Comparison of ENCODE assay signal across 15 mouse cellular contexts in the genomic region with DNA sequence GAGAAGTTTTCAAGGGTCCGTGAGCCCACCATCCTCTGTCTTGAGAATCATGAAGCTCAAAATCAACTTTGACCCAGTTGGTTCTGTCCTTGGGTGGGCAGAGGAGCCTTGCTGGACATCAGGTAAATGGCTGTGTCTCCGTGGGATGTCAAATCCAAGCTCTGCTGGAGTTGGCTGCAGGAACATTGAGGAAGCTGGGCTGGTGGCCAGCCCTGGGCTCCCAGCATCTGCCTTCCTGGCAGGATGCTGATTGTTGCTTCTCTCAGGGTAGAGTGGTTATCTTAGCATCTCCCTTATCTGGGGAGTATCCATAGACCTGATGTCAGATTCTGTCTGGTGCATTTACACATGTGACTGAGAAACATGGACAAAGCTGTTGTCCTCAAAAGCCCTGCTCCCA.
DNase-seq lines count a peak whose midpoint lies in the region; ATAC-seq and TF ChIP-seq lines count a peak whose summit lies in the region.
"Had no signal": no experiment of that assay in that cellular context is flagged by ENCODE, and none has a peak within 500 bp of the region (broad histone marks: within the 10 kb centered on the region; RNA-seq: fewer than 3 reads in every experiment).

No protein-coding gene starts in this region.

- no peaks in the 10 kb centered on the region for H3K36me3 ChIP-seq in kidney, adult 2 months (ENCODE audit: control insufficient read depth, insufficient read depth, low read length)
- H3K36me3 ChIP-seq in intestine, embryonic 15.5 days, result no peaks in the 10 kb centered on the region
- H3K36me3 ChIP-seq: lung, embryonic 15.5 days; neural tube, embryonic 12.5 days had no signal

- no peak overlapping the region for H3K9ac ChIP-seq in intestine, embryonic 15.5 days
- H3K9ac ChIP-seq: lung, embryonic 15.5 days; neural tube, embryonic 12.5 days had no signal

- ATAC-seq in intestine, embryonic 15.5 days, result no peak

- H3K4me1 ChIP-seq in kidney, adult 2 months (ENCODE audit: control insufficient read depth, insufficient read depth, low read length), result no peaks in the 10 kb centered on the region
- H3K4me1 ChIP-seq in intestine, embryonic 15.5 days (replicated peaks), result no peaks in the 10 kb centered on the region
- H3K4me1 ChIP-seq: lung, embryonic 15.5 days; neural tube, embryonic 12.5 days had no signal

- TF ChIP-seq POLR2A in kidney, adult 2 months (IDR thresholded peaks at IDR 0.05; ENCODE audit: low read depth, low read length), result no peak

- no peak for TF ChIP-seq CTCF in kidney, adult 2 months (conservative IDR thresholded peaks at IDR 0.05; ENCODE audit: insufficient read depth, insufficient read length, low read depth, low read length)

- H3K9me3 ChIP-seq in intestine, embryonic 15.5 days, result no peaks in the 10 kb centered on the region
- H3K9me3 ChIP-seq: lung, embryonic 15.5 days; neural tube, embryonic 12.5 days had no signal

- H3K4me2 ChIP-seq in intestine, embryonic 15.5 days (replicated peaks), result no peak overlapping the region
- H3K4me2 ChIP-seq: lung, embryonic 15.5 days; neural tube, embryonic 12.5 days had no signal

- H3K4me3 ChIP-seq in kidney, adult 2 months (ENCODE audit: insufficient read depth, low read depth, low read length), result no peak overlapping the region
- no peak overlapping the region for H3K4me3 ChIP-seq in intestine, embryonic 15.5 days (replicated peaks)
- H3K4me3 ChIP-seq: erythroblast, embryonic 14.5 days; lung, embryonic 15.5 days; neural tube, embryonic 12.5 days had no signal

- H3K27ac ChIP-seq in kidney, adult 2 months (ENCODE audit: insufficient read depth, low read depth, low read length), result no peak overlapping the region
- H3K27ac ChIP-seq in intestine, embryonic 15.5 days, result no peak overlapping the region
- H3K27ac ChIP-seq: lung, embryonic 15.5 days; neural tube, embryonic 12.5 days had no signal

- DNase-seq in cerebellum, adult 18-20 months, result peak; percentile 52 to 57
- DNase-seq in cerebellum, postnatal 36 days, result peak; percentile 40 to 63
- peak; percentile 32 to 49 for DNase-seq in layer of hippocampus, postnatal 14 days (ENCODE audit: low spot score in 2 of 2)
- DNase-seq in right cerebral cortex, postnatal 10 days (ENCODE audit: low spot score in 2 of 2), result peak; percentile 68 to 72
- DNase-seq in kidney, adult 2 months, result no peak
- DNase-seq in adrenal gland, adult (ENCODE audit: inconsistent age in 2 of 2, low spot score in 1 of 2), result no peak
- DNase-seq: adrenal gland, postnatal 25 days; gastrocnemius, postnatal 25 days; kidney, adult 8-10 months; thymus, adult 2 months had no signal

- no peaks in the 10 kb centered on the region for H3K27me3 ChIP-seq in kidney, adult 2 months (replicated peaks; ENCODE audit: control insufficient read depth, insufficient read depth, low read length)
- no peaks in the 10 kb centered on the region for H3K27me3 ChIP-seq in intestine, embryonic 15.5 days (replicated peaks)
- H3K27me3 ChIP-seq: CH12.LX; lung, embryonic 15.5 days; neural tube, embryonic 12.5 days had no signal

- WGBS in kidney, adult 2 months, result 88% methylated on average over 2 of the region's 2 CpGs
- 89% methylated on average over 2 of the region's 2 CpGs for WGBS in intestine, embryonic 15.5 days

Comparison
In these comparisons a context has a peak if more than half of its experiments do, and no peak if none do; other contexts are left out.
1. DNase-seq: peak in cerebellum, adult 18-20 months (2 of 2), cerebellum, postnatal 36 days (2 of 2), layer of hippocampus, postnatal 14 days (2 of 2) and right cerebral cortex, postnatal 10 days (2 of 2); none in kidney, adult 2 months (single experiment) and adrenal gland, adult (0 of 2).